Mouse (Mus musculus): ENCODE measurements at regions not wholly inside any gene's neighbourhood (a gene's known extent, or its start where the extent isn't known, plus 50 kb on each side); places are given as distances from the start of the nearest gene placed in this dataset.

DNA sequence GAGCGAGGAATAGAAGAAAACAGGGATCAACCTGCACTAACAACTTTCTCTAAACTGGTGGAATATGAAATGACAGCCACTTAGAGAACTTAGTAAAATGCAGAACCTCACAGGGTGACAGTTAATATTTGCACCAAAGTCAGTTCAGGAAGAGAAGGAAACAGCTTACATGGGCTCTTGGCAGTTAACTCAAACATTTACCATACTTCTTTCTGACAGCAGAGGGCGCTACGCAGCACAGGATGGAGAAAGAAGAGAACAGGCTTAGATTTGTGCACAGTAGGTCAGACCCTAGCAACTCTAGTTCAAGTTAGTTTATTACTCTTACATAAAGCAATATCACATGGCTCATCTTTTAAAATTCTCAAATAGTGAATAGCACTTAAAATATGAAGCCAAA is 261.3 kb downstream of the Gm45692 start:
- TF ChIP-seq POLR2A (IDR thresholded peaks at IDR 0.05; ENCODE audit: low read depth, low read length) (no peak), CTCF (conservative IDR thresholded peaks at IDR 0.05 in 1 of 2, IDR thresholded peaks at IDR 0.05 in 1 of 2; ENCODE audit: low read depth in 2 of 2, low read length in 2 of 2) (peak; percentile 79 to 82), NELFE (IDR thresholded peaks at IDR 0.05; ENCODE audit: low read depth, low read length) (no peak), BHLHE40 (IDR thresholded peaks at IDR 0.05; ENCODE audit: low read depth, low read length) (no peak), ZNF384 (IDR thresholded peaks at IDR 0.05; ENCODE audit: low read depth, low read length) (no peak), SIN3A (IDR thresholded peaks at IDR 0.05; ENCODE audit: low read length) (no peak), MYC (IDR thresholded peaks at IDR 0.05; ENCODE audit: low read depth, low read length) (no peak), MAX (IDR thresholded peaks at IDR 0.05; ENCODE audit: low read length) (no peak), ZMIZ1 (IDR thresholded peaks at IDR 0.05; ENCODE audit: low read depth, low read length) (no peak), RCOR1 (conservative IDR thresholded peaks at IDR 0.05; ENCODE audit: low read depth, low read length) (no peak), EP300 (IDR thresholded peaks at IDR 0.05; ENCODE audit: low read length) (no peak)
